8 mouse cellular contexts compared by ENCODE assay signal in genomic region chr11:64978720-64979488, GRCm38 (mm10). TPM values are rescaled to one million over a fixed set of nuclear protein-coding genes. Genes with fewer than 3 reads are reported as not detected.
A peak's percentile ranks its signal among the peaks of the same experiment; 100 is the strongest.
DNase-seq lines count a peak whose midpoint lies in the region; ATAC-seq and TF ChIP-seq lines count a peak whose summit lies in the region.

Gene Elac2 (plus strand): TSS chr11:64979038.

- peak; percentile 96 to 98 for TF ChIP-seq POLR2A in MEL (IDR thresholded peaks at IDR 0.05; ENCODE audit: control insufficient read depth in 1 of 2, insufficient read depth in 1 of 2, low read depth in 1 of 2, low read length in 2 of 2, poor library complexity in 1 of 2)
- TF ChIP-seq POLR2A in cerebellum, adult 2 months (IDR thresholded peaks at IDR 0.05; ENCODE audit: borderline replicate concordance, insufficient read depth, low read length), result peak; percentile 84

- peaks cover 13% of the 10 kb centered on the region for H3K79me2 ChIP-seq in MEL (ENCODE audit: control insufficient read depth, insufficient read depth, low read length, poor library complexity)

- peak within 1 kb of the TSS; percentile 88 for H3K9ac ChIP-seq in MEL (ENCODE audit: control insufficient read depth, low read depth, low read length, poor library complexity, severe bottlenecking)
- peak within 1 kb of the TSS; percentile 66 for H3K9ac ChIP-seq in forebrain, postnatal 0 days
- peak within 1 kb of the TSS; percentile 84 for H3K9ac ChIP-seq in lung, embryonic 15.5 days

- TF ChIP-seq EP300 in MEL (IDR thresholded peaks at IDR 0.05; ENCODE audit: low read depth in 1 of 2, low read length in 2 of 2), result no peak

- TF ChIP-seq CTCF in MEL (IDR thresholded peaks at IDR 0.05 in 2 of 3, conservative IDR thresholded peaks at IDR 0.05 in 1 of 3; ENCODE audit: control insufficient read depth in 1 of 3, insufficient read depth in 1 of 3, low read depth in 2 of 3, low read length in 3 of 3, poor library complexity in 1 of 3, severe bottlenecking in 1 of 3), result no peak
- no peak for TF ChIP-seq CTCF in cerebellum, adult 2 months (IDR thresholded peaks at IDR 0.05; ENCODE audit: borderline replicate concordance, insufficient read depth, low read depth, low read length)
- TF ChIP-seq CTCF in forebrain, postnatal 0 days (IDR thresholded peaks at IDR 0.05; ENCODE audit: low read depth), result no peak

- no peak for TF ChIP-seq RAD21 in MEL (IDR thresholded peaks at IDR 0.05; ENCODE audit: low read depth, low read length)

- H3K27ac ChIP-seq in MEL (ENCODE audit: control insufficient read depth, low read depth, low read length), result peak within 1 kb of the TSS; percentile 39
- H3K27ac ChIP-seq in cerebellum, adult 2 months (ENCODE audit: insufficient read depth, low read length), result no peak within 1 kb of the TSS
- 0 out of 2 replicates have a peak within 1 kb of the TSS, but pooled peaks have one; percentile 41 for H3K27ac ChIP-seq in forebrain, postnatal 0 days (ENCODE audit: low read depth, low read length)
- H3K27ac ChIP-seq in lung, embryonic 15.5 days, result no peak within 1 kb of the TSS

- WGBS in cerebellum, adult 2 months, result under 1% methylated on average over 65 of the region's 65 CpGs
- WGBS in forebrain, postnatal 0 days, result 1% methylated on average over 65 of the region's 65 CpGs
- under 1% methylated on average over 65 of the region's 65 CpGs for WGBS in lung, embryonic 15.5 days

- peak; percentile 100 for ATAC-seq in forebrain, postnatal 0 days
- ATAC-seq in lung, embryonic 15.5 days (ENCODE audit: borderline replicate concordance, extremely low read depth, low FRiP score, low TSS enrichment), result peak; percentile 100

- no peaks in the 10 kb centered on the region; a peak in 1 of 4 replicates for H3K27me3 ChIP-seq in MEL (ENCODE audit: control insufficient read depth in 1 of 2, insufficient read depth in 2 of 2, low read length in 2 of 2)
- no peaks in the 10 kb centered on the region for H3K27me3 ChIP-seq in cerebellum, adult 2 months (ENCODE audit: control insufficient read depth, insufficient read depth, low read length)
- no peaks in the 10 kb centered on the region for H3K27me3 ChIP-seq in forebrain, postnatal 0 days (ENCODE audit: insufficient read depth, low read length)
- no peaks in the 10 kb centered on the region for H3K27me3 ChIP-seq in lung, embryonic 15.5 days

- H3K4me3 ChIP-seq in MEL (ENCODE audit: control insufficient read depth in 1 of 2, insufficient read depth in 1 of 2, low read depth in 2 of 2, low read length in 2 of 2), result peak within 1 kb of the TSS; percentile 90 to 95
- H3K4me3 ChIP-seq in cerebellum, adult 2 months (replicated peaks; ENCODE audit: insufficient read depth, low read depth, low read length), result peak within 1 kb of the TSS; percentile 94
- peak within 1 kb of the TSS; percentile 74 for H3K4me3 ChIP-seq in forebrain, postnatal 0 days (ENCODE audit: low read depth, low read length)
- H3K4me3 ChIP-seq in lung, embryonic 15.5 days, result peak within 1 kb of the TSS; percentile 98

- peaks cover 0 to 15% of the 10 kb centered on the region in 2 experiments; a peak in 2 of 4 replicates for H3K4me1 ChIP-seq in MEL (ENCODE audit: control insufficient read depth in 1 of 2, insufficient read depth in 2 of 2, low read length in 2 of 2)
- no peaks in the 10 kb centered on the region for H3K4me1 ChIP-seq in cerebellum, adult 2 months (ENCODE audit: control insufficient read depth, insufficient read depth, low read length)
- peaks cover 13% of the 10 kb centered on the region for H3K4me1 ChIP-seq in forebrain, postnatal 0 days (ENCODE audit: insufficient read depth)
- H3K4me1 ChIP-seq in lung, embryonic 15.5 days, result peaks cover 16% of the 10 kb centered on the region

- peak; percentile 99 for DNase-seq in MEL (ENCODE audit: low read depth, low spot score)
- DNase-seq in cerebellum, adult 2 months, result peak; percentile 98 to 99
- peak; percentile 99 for DNase-seq in forebrain, postnatal 0 days
- DNase-seq in heart, postnatal 4 days, result peak; percentile 98
- DNase-seq in layer of hippocampus, adult 8-10 months (ENCODE audit: low spot score in 2 of 2), result peak; percentile 98 to 99
- DNase-seq in ovary, adult 18-20 months (ENCODE audit: low spot score), result peak; percentile 95
- DNase-seq in thymus, postnatal 0 days (ENCODE audit: low spot score), result peak; percentile 98

- peaks cover 4 to 14% of the 10 kb centered on the region in 2 experiments for H3K36me3 ChIP-seq in MEL (ENCODE audit: control insufficient read depth in 1 of 2, insufficient read depth in 2 of 2, low read length in 2 of 2)
- peaks cover 30% of the 10 kb centered on the region for H3K36me3 ChIP-seq in forebrain, postnatal 0 days (ENCODE audit: insufficient read depth)
- H3K36me3 ChIP-seq in lung, embryonic 15.5 days, result peaks cover 22% of the 10 kb centered on the region

- H3K4me2 ChIP-seq in forebrain, postnatal 0 days (ENCODE audit: low read depth), result peak within 1 kb of the TSS; percentile 71
- H3K4me2 ChIP-seq in lung, embryonic 15.5 days, result peak within 1 kb of the TSS; percentile 82

- H3K9me3 ChIP-seq in MEL (replicated peaks; ENCODE audit: insufficient read depth, low read length), result no peaks in the 10 kb centered on the region
- H3K9me3 ChIP-seq in forebrain, postnatal 0 days (ENCODE audit: low read length), result no peaks in the 10 kb centered on the region
- no peaks in the 10 kb centered on the region for H3K9me3 ChIP-seq in lung, embryonic 15.5 days

TF ChIP-seq in MEL, 35 proteins besides CTCF, POLR2A, EP300 and RAD21 (continues in another document):
- TF ChIP-seq CHD1 (IDR thresholded peaks at IDR 0.05; ENCODE audit: low read depth, low read length) (no peak), SIN3A (IDR thresholded peaks at IDR 0.05; ENCODE audit: low read length) (peak; percentile 99), NRF1 (IDR thresholded peaks at IDR 0.05; ENCODE audit: insufficient read depth, low read depth, low read length, poor library complexity, severe bottlenecking) (no peak), E2F4 (IDR thresholded peaks at IDR 0.05; ENCODE audit: borderline replicate concordance, low read depth, low read length) (no peak), KAT2A (conservative IDR thresholded peaks at IDR 0.05; ENCODE audit: low read depth, low read length) (peak; percentile 78), TBP (IDR thresholded peaks at IDR 0.05; ENCODE audit: low read depth, low read length) (peak; percentile 92), JUND (IDR thresholded peaks at IDR 0.05; ENCODE audit: low read depth, low read length) (no peak), USF2 (IDR thresholded peaks at IDR 0.05; ENCODE audit: borderline replicate concordance in 1 of 2, insufficient read depth in 1 of 2, low read depth in 1 of 2, low read length in 2 of 2) (no peak), GATA1 (IDR thresholded peaks at IDR 0.05; ENCODE audit: low read depth, low read length) (no peak), SMC3 (IDR thresholded peaks at IDR 0.05; ENCODE audit: low read depth, low read length) (no peak), BHLHE40 (IDR thresholded peaks at IDR 0.05; ENCODE audit: borderline replicate concordance, low read depth, low read length) (no peak), MAFK (IDR thresholded peaks at IDR 0.05; ENCODE audit: borderline replicate concordance, low read depth, low read length) (no peak), ZC3H11A (IDR thresholded peaks at IDR 0.05; ENCODE audit: low read depth, low read length) (no peak), MYB (IDR thresholded peaks at IDR 0.05; ENCODE audit: low read depth, low read length) (no peak), TAL1 (IDR thresholded peaks at IDR 0.05; ENCODE audit: low read length) (no peak), ZMIZ1 (IDR thresholded peaks at IDR 0.05; ENCODE audit: low read depth, low read length) (peak; percentile 74), MEF2A (IDR thresholded peaks at IDR 0.05; ENCODE audit: extremely low read depth, insufficient replicate concordance, low read depth, low read length, poor library complexity, severe bottlenecking) (no peak), POLR2AphosphoS5 (IDR thresholded peaks at IDR 0.05; ENCODE audit: borderline replicate concordance, low read depth, low read length) (no peak), MAZ (IDR thresholded peaks at IDR 0.05; ENCODE audit: low read depth, low read length) (no peak), MYC (IDR thresholded peaks at IDR 0.05; ENCODE audit: low read depth, low read length) (peak; percentile 94), ZKSCAN1 (IDR thresholded peaks at IDR 0.05; ENCODE audit: low read depth, low read length) (no peak), CHD2 (IDR thresholded peaks at IDR 0.05; ENCODE audit: low read length) (peak; percentile 59; the same call in 1 of the 2 replicates), RCOR1 (IDR thresholded peaks at IDR 0.05; ENCODE audit: low read depth, low read length) (no peak), MAX (IDR thresholded peaks at IDR 0.05; ENCODE audit: low read length) (peak; percentile 90), ELF1 (IDR thresholded peaks at IDR 0.05; ENCODE audit: low read depth, low read length) (peak; percentile 99), TCF12 (IDR thresholded peaks at IDR 0.05; ENCODE audit: low read depth, low read length) (peak; percentile 39; the same call in 1 of the 2 replicates), MXI1 (IDR thresholded peaks at IDR 0.05; ENCODE audit: low read depth, low read length) (peak; percentile 97), UBTF (IDR thresholded peaks at IDR 0.05; ENCODE audit: borderline replicate concordance, insufficient read depth, low read depth, low read length) (no peak), ETS1 (IDR thresholded peaks at IDR 0.05; ENCODE audit: low read depth, low read length) (peak; percentile 18; the same call in 1 of the 2 replicates), POLR2AphosphoS2 (IDR thresholded peaks at IDR 0.05; ENCODE audit: low read length) (peak; percentile 66), NELFE (IDR thresholded peaks at IDR 0.05; ENCODE audit: low read depth, low read length) (peak; percentile 96), ZNF384 (IDR thresholded peaks at IDR 0.05; ENCODE audit: low read depth, low read length) (no peak), HCFC1 (IDR thresholded peaks at IDR 0.05; ENCODE audit: low read depth, low read length) (peak; percentile 97)

RNA-seq across cellular contexts. Expression of gene Elac2, which starts in this region (rescaled TPM):
- total RNA-seq in MEL (2012; rRNA removed), result 104 and 112 TPM in 2 replicates
- polyA plus RNA-seq in MEL (2012; ENCODE audit: insufficient read depth in 1 of 2, insufficient read length in 2 of 2, low read depth in 1 of 2, low replicate concordance in 2 of 2, missing spikeins in 1 of 2), result 10 to 100 TPM; 73.1 to 90.4 TPM
- polyA plus RNA-seq in cerebellum, adult 2 months (2012; rRNA removed), result 31.0 and 31.2 TPM in 2 replicates
- total RNA-seq in forebrain, postnatal 0 days (2014; rRNA removed), result 32.1 and 35.1 TPM in 2 replicates
- polyA plus RNA-seq in forebrain, postnatal 0 days (2015; fragmentation: Nextera tagmentation; extraction: Ambion mirVana), result 21.2 and 25.9 TPM in 2 replicates
- total RNA-seq in heart, postnatal 4 days (2021), result 10 to 100 TPM; 20.2 to 21.1 TPM
- 10 to 100 TPM; 24.0 to 26.5 (median 25.8) TPM for total RNA-seq in layer of hippocampus, adult 8-10 months (2022)
- 25.6 and 26.6 TPM in 2 replicates for polyA plus RNA-seq in lung, embryonic 15.5 days (2015; fragmentation: Nextera tagmentation; extraction: Ambion mirVana)
- 24.5 and 26.9 TPM in 2 replicates for polyA plus RNA-seq in thymus, postnatal 0 days (2015; fragmentation: Nextera tagmentation; extraction: Ambion mirVana)

Comparison
In these comparisons a context has a peak if more than half of its experiments do, and no peak if none do; other contexts are left out.
1. H3K27ac ChIP-seq: peak in MEL (single experiment) and forebrain, postnatal 0 days (single experiment); none in cerebellum, adult 2 months (single experiment) and lung, embryonic 15.5 days (single experiment).
2. Peak in every context shown above with its lines, with median percentiles within 50 percentile points of each other: DNase-seq, H3K4me3 ChIP-seq and H3K9ac ChIP-seq.